Mouse (Mus musculus): ENCODE data around the gene Megf11. TPM values are rescaled to one million over a fixed set of nuclear protein-coding genes. Genes with fewer than 3 reads are reported as not detected.

Megf11 gene
- total RNA-seq, 2 experiments from 2014 or later, result 14.1 to 14.4 TPM

- peak overlapping the region; percentile 85 for H3K4me3 ChIP-seq
- peak; percentile 31 to 49 for DNase-seq (ENCODE audit: extremely low spot score in 1 of 2, low spot score in 2 of 2)
- peak overlapping the region; percentile 99 for H3K27ac ChIP-seq
- intact Hi-C loops (cut with DNase I), result loop anchor here (2.0 to 10.0 kb wide), 3 partner anchors 74 to 562 kb away; partner anchors contain the start of genes Dennd4a, Dis3l, Rpl4 and Snapc5
- peak; percentile 49 for TF ChIP-seq CTCF (IDR thresholded peaks at IDR 0.05)
Observed at GRCm38 (mm10) chr9:64736639-64737405, 351.4 kb downstream of the Megf11 start.

- DNase-seq (ENCODE audit: extremely low spot score in 1 of 2, low spot score in 2 of 2), result peak; percentile 95 to 96
- TF ChIP-seq CTCF (IDR thresholded peaks at IDR 0.05), result no peak; the same call in 1 of the 2 replicates
- intact Hi-C loops (cut with DNase I), result loop anchor here (2.0 to 10.0 kb wide), 3 partner anchors 73 to 563 kb away; partner anchors contain the start of genes Dennd4a, Dis3l, Rpl4 and Snapc5
- Histone ChIP-seq H3K4me3 (peak within 1 kb of the TSS; percentile 85), H3K27ac (peak within 1 kb of the TSS; percentile 99)
Observed at GRCm38 (mm10) chr9:64737406-64738201, 352.2 kb downstream of the Megf11 start, which contains the start of gene Rab11a. Gene Rab11a (minus strand): TSS chr9:64737758.

- DNase-seq (ENCODE audit: extremely low spot score in 1 of 2, low spot score in 2 of 2), result no peak
- TF ChIP-seq CTCF (IDR thresholded peaks at IDR 0.05), result no peak
- intact Hi-C loops (cut with DNase I), result loop anchor here (10.0 kb wide), 1 partner anchor 564 kb away; the partner anchor contains the start of genes Rpl4, Snapc5 and Zwilch
- Histone ChIP-seq H3K4me3 (no peak overlapping the region), H3K27ac (no peak overlapping the region)
Observed at GRCm38 (mm10) chr9:64739001-64739400, 353.6 kb downstream of the Megf11 start.

GRCm38 (mm10) chr9:64742453-64742852, 357.0 kb downstream of the Megf11 start:
- TF ChIP-seq CTCF (IDR thresholded peaks at IDR 0.05), result no peak
- intact Hi-C loops (cut with DNase I), result no loop called here
- no peak for DNase-seq (ENCODE audit: extremely low spot score in 1 of 2, low spot score in 2 of 2)
- H3K4me3 ChIP-seq, result no peak overlapping the region
- no peak overlapping the region for H3K27ac ChIP-seq

- Histone ChIP-seq H3K4me3 (no peak overlapping the region), H3K27ac (no peak overlapping the region)
- TF ChIP-seq CTCF (IDR thresholded peaks at IDR 0.05), result no peak
- intact Hi-C loops (cut with DNase I), result no loop called here
- DNase-seq (ENCODE audit: extremely low spot score in 1 of 2, low spot score in 2 of 2), result no peak
Observed at GRCm38 (mm10) chr9:64747735-64748134, 362.3 kb downstream of the Megf11 start.

- TF ChIP-seq CTCF (IDR thresholded peaks at IDR 0.05), result no peak
- intact Hi-C loops (cut with DNase I), result no loop called here
- no peak overlapping the region for H3K27ac ChIP-seq
Observed at GRCm38 (mm10) chr9:64749314-64749713, 363.9 kb downstream of the Megf11 start.

GRCm38 (mm10) chr9:64752575-64752974, 367.1 kb downstream of the Megf11 start:
- no peak for TF ChIP-seq CTCF (IDR thresholded peaks at IDR 0.05)
- H3K4me3 ChIP-seq, result no peak overlapping the region
- no peak for DNase-seq (ENCODE audit: extremely low spot score in 1 of 2, low spot score in 2 of 2)
- no peak overlapping the region for H3K27ac ChIP-seq
- intact Hi-C loops (cut with DNase I), result no loop called here

More at GRCm38 (mm10) chr9:64749314-64749713, 363.9 kb downstream of the Megf11 start:
- no peak for DNase-seq (ENCODE audit: extremely low spot score in 1 of 2, low spot score in 2 of 2)
- no peak overlapping the region for H3K4me3 ChIP-seq

- H3K4me3 ChIP-seq, result no peak overlapping the region
- H3K27ac ChIP-seq, result no peak overlapping the region; the same call in 1 of the 2 replicates
- TF ChIP-seq CTCF (IDR thresholded peaks at IDR 0.05), result no peak
- intact Hi-C loops (cut with DNase I), result no loop called here
- no peak for DNase-seq (ENCODE audit: extremely low spot score in 1 of 2, low spot score in 2 of 2)
Observed at GRCm38 (mm10) chr9:64758052-64758451, 372.6 kb downstream of the Megf11 start.

Small RNAs within 50 kb of the gene (microRNA-seq; reads per million reads assigned to microRNA genes)
- gene Gm47308, result 0 reads per million in 2 experiments

Other genes with a start within 250 kb of the Megf11 start
- 1 to 10 TPM; 3.8 to 4.4 TPM for gene Zwilch, start 212.5 kb upstream of the Megf11 start, total RNA-seq (2021)
- gene Rpl4, start 212.3 kb upstream of the Megf11 start, total RNA-seq (2021), result 100 to 1,000 TPM; 517 to 522 TPM
- gene Snapc5, start 206.4 kb upstream of the Megf11 start, total RNA-seq (2021), result 10 to 100 TPM; 20.5 to 21.6 TPM
- gene Uchl4, start 150.4 kb upstream of the Megf11 start, total RNA-seq (2021), result 1 to 10 TPM; 1.5 TPM
- gene Map2k1, start 132.0 kb upstream of the Megf11 start, total RNA-seq (2021), result 100 to 1,000 TPM; 286 to 295 TPM
- gene Tipin, start 104.0 kb upstream of the Megf11 start, total RNA-seq (2021), result 10 to 100 TPM; 12.9 to 20.2 TPM
- 10 to 100 TPM; 24.3 to 29.6 TPM for gene Dis3l, start 44.3 kb upstream of the Megf11 start, total RNA-seq (2021)

Data from left cerebral cortex, adult 2 months (tissue).